Mouse (Mus musculus): ENCODE measurements around the gene Sh3tc1.
A peak's percentile ranks its signal among the peaks of the same experiment; 100 is the strongest.

The Sh3tc1 gene

GRCm38 (mm10) chr5:35755131-35755733, 15.4 kb upstream of the Sh3tc1 start:
- DNase-seq (ENCODE audit: low read depth, low spot score), result peak; percentile 47

- no peak for DNase-seq (ENCODE audit: low read depth, low spot score)
These were observed 11.2 kb upstream of the Sh3tc1 start for GRCm38 (mm10) chr5:35751016-35751415.

GRCm38 (mm10) chr5:35750026-35750425, 10.2 kb upstream of the Sh3tc1 start:
- DNase-seq (ENCODE audit: low read depth, low spot score), result no peak

- no peak for DNase-seq (ENCODE audit: low read depth, low spot score)
These were observed 9.6 kb upstream of the Sh3tc1 start for GRCm38 (mm10) chr5:35749416-35749815.

DNA sequence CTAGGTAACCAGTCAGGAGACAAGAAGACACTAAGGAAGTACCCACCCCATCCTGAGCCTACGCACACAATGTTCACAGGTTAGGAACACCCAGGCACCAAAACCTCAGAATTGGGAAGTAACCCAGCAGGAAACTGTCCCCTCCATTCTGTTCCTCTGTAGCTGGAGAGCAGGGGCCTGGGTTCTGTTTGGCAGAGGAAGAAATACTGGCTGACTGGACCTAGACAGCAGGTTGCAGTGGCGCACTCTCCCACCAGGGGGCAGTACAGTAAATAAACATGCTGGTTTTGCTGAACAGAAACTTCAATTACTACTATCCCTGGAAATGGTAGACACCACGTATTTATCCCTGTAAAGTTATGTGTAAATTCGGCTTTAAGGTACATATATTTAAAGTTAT, 7.1 kb upstream of the Sh3tc1 start:
- DNase-seq (ENCODE audit: low read depth, low spot score), result peak; percentile 35

DNA sequence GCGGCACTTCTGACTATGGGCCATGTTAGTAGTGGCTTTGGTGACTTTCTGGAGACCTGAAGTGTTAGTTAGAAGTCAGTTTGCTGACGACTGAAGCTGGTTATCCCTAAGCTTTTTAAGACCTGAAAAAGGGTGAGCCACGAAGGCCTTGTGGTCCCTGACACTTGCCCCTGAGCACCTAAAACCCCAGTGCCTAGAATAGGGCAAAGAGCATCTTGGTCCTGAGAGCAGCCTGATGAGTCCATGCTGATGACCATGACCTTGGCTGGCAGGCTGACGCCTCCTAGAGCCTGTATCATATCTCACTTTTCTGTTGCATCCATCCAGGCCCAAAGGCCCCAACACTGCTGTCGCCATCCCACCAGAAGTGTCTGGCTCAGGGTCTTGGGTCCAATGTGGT, 5.6 kb upstream of the Sh3tc1 start:
- no peak for DNase-seq (ENCODE audit: low read depth, low spot score)

GRCm38 (mm10) chr5:35743990-35744722, 4.4 kb upstream of the Sh3tc1 start:
- DNase-seq (ENCODE audit: low read depth, low spot score), result no peak

DNA sequence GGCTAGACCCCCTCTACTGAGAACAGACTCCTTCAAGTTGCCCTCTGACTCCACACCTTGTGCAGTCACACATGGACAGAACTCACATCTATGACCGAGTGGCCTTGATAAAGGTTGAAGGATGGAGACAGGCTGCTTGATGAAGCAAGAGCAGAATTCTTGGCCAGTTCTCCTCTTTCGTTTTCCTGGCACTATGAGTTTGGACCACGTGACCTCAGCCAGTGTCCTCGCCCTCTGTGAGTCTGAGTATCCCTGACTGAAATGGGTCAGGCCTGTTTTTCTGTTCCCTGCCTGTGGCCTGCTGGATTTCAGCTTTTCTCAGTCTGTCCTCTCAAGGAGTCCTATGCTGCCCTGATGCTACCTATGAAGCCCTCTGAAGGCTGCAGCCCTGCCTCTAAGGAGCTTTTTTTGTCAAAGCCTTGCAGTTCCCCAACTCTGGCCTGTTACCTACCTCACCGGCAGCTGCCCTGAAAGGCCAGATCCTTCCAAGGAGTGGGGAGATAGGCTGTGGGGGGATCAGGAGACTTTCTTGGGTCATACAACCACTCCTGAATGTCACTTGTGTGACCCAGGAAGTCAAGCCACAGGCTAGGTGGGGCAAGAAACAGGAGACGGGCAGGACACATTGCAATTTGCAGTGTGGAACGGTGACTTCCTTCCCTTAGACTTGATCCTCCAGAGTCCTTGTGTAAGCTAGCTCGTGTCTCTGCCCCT, 3.6 kb upstream of the Sh3tc1 start:
- DNase-seq (ENCODE audit: low read depth, low spot score), result no peak

DNA sequence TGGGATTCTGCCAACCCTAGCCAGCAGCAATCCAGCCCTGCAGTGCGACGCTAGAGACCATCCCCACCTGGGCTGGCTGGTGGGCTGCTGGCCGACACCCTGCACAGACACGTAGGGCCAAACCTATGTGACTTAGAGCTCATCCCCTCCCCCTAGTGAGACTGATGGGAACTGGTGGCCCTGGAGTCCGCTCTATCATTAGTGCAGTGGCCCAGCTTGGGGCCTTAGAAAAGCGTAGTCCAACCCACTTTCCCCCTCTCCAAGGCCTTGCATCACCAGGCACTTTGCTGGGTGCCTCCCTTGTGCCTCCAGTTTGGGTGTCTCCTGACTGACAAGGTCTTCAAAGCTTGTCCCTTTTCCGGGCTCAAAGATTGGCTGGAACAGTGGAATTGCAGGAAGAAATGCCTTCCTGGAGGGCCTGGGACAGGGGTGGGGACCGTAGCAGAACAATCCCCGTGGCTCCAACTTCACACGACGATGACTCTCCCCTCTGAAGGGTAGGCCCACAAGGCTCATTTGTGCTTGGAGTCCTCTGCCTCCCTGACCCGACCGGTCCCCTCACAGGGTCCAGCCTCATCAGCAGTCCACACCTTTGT, 1.5 kb upstream of the Sh3tc1 start:
- DNase-seq (ENCODE audit: low read depth, low spot score), result no peak

GRCm38 (mm10) chr5:35740716-35741115, 929 bp upstream of the Sh3tc1 start:
- no peak for DNase-seq (ENCODE audit: low read depth, low spot score)

DNA sequence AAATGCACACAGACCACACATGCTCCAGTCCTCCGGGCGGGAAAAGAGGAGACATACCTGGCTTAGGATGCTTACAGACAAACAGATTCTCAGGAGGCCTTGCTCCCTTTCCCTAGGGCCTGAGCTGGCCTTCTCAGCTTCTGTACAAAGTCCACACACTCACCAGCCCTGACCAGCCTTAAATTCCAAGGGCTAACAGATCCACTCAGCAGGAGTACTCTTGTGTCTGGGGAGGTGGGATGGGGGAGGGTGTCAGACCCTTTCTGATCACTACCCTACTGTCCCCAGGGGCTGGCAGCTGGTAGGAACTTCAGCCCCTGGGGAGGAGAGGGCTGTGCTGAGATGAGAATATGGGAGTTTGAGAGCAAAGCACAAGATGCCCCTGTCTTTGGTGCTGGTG, 782 bp downstream of the Sh3tc1 start:
- no peak for DNase-seq (ENCODE audit: low read depth, low spot score)

DNA sequence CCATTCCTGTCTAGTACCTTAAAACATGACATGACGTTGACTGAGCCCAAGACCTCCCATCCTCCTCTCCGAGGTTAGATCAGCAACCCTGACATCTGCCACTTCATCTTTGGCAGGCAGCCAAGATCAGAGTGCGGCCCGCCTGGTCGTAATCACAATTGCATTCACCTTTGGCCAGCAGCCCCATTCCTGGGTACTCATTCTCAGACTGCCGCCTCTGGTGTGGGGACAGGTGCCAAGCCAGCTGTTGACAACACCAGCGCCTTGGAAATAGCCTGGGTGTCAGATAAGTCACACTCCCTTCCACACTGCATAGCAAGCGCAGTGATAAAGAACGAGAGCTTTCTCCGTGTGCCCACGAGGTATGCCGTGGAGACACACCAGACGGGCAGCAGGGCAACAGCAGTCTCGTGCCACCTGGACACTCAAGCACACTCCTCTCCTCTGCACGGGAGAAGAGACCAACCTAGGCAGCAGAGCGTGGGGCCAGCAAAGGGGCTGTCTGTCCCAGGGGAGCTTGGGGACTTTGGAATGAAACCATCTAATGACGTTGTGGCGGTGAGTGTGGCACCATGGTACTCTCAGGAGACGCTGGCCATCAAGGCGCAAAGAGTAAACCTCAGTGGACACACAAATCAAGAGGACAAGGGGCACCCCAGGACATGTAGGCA, 2.4 kb downstream of the Sh3tc1 start:
- no peak for DNase-seq (ENCODE audit: low read depth, low spot score)

DNA sequence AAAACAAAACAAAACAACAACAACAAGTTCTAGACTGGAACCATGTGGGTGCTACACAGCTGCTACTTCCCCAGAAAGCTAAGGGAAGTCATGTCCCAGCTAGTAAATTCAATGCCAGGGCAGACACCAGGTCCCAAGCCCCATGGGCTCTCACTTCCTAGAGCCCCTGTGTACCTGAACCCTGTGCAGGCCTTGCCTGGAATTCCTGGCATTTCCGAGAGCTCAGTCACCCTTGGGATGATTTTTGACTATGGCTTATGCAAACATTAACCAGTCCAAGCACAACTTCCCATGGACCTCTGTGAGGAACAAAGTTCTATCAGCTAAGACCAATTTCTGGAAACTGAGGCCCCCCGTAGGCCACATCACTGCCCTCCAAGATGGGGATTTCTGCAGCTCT, 6.3 kb downstream of the Sh3tc1 start:
- no peak for DNase-seq (ENCODE audit: low read depth, low spot score)

GRCm38 (mm10) chr5:35731006-35731405, 8.8 kb downstream of the Sh3tc1 start:
- no peak for DNase-seq (ENCODE audit: low read depth, low spot score)

DNA sequence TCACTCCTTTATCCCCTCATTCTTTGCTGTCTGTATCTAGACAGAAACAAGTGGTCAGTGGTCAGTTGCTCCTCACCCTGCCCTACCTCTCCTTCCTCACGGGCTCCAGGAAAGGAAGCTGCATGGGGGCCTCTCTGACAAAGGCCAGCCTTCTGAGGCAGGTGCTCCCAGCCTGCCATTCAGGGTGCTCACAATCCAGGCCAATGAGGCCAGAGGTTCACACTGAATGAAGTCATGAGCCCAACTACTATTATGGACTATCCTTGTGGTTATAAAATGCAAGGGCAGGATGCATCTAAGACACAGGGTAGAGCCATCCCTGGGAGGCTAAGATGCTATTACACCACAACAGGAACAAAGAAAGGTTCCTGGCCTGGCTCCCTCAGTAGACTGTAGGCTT, 9.2 kb downstream of the Sh3tc1 start:
- DNase-seq (ENCODE audit: low read depth, low spot score), result no peak

DNA sequence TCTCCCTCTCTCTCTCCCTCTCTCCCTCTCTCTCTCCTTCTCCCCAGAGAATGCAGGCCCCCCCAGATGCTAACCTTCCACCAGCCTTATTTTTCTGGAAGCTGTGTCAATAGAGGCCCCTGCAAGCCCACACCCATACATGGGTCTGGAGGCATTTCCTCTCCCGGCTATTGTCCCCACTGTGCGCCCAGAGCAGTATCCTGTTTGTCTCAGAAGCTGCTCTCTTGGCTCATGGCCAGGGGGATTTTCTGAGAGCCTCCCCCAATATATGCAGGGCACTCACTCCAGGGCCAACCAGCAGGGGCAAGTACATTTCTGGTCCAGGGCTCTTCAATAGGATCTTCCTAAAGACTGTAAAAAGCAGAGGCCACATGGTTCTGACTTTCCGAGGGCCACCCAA, 9.9 kb downstream of the Sh3tc1 start:
- no peak for DNase-seq (ENCODE audit: low read depth, low spot score)

DNA sequence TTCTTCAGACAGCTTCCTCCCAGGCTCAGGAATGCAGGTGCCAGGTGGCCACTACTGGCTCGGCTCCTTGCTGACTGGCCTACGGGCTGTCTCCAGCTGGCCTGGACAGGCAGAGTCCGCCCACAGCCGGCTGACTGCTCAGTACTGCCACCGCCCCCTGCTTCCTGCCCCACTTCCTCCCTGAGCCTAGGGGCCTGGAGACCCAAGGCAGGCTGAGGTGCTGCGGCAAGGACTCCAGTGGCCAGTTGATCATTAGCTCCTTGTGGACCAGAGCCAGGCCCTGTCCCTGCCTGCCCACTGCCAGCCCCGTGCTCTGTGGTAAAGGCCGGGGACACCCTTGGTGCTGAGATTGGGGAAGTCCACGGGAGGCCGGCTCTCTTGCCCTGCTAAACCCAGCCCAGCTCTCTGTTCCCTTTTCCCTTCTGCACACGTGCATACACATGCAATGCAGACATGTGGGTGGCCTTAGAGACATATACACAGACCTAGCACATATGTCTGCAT, 10.8 kb downstream of the Sh3tc1 start:
- peak; percentile 17 for DNase-seq (ENCODE audit: low read depth, low spot score)

GRCm38 (mm10) chr5:35728344-35728956, 11.3 kb downstream of the Sh3tc1 start:
- DNase-seq (ENCODE audit: low read depth, low spot score), result no peak

- DNase-seq (ENCODE audit: low read depth, low spot score), result no peak
These were observed 12.3 kb downstream of the Sh3tc1 start for GRCm38 (mm10) chr5:35727447-35727846.

DNA sequence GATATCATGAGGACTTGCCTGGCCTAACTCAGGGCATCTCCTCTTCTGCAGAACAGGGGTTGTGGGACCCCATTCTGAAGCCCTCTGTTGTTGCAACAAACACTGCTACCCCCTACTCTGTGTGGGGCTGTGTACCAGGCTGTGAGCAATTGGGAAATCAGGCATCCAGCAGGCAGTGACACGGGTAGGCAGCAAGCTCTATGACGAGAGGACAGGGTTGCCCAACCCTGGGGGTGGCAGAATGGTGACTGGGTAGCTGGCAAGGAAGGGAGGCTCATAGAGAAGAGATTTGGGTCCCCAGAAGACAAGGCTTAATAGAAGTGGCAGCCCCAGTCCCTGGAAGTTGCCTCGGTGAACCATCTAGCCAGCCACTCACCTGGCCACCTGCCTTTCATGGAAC, 13.9 kb downstream of the Sh3tc1 start:
- no peak for DNase-seq (ENCODE audit: low read depth, low spot score)

- DNase-seq (ENCODE audit: low read depth, low spot score), result no peak
These were observed 15.9 kb downstream of the Sh3tc1 start for GRCm38 (mm10) chr5:35723900-35724299.

Measured in embryo, embryonic 11.5 days (tissue).